Mouse (Mus musculus) cerebral cortex, adult 2 months (tissue): ENCODE results near the gene Gimap3.

Experiments
- WGBS: fragments of 180-500 bp; shearing (Covaris S2); methylation state at CpG from one replicate; pipeline ENCODE4 v1.1.7; 2018; 5-methylcytosine and 5-hydroxymethylcytosine counted together

The Gimap3 gene

GRCm38 (mm10) chr6:48770696-48771095 lies at the start of gene Gimap3:
Gene Gimap3, minus strand, starts transcription at chr6:48770851.
- 87% methylated on average over 3 of the region's 3 CpGs for WGBS

- WGBS = 3% methylated on average over 6 of the region's 6 CpGs
Observed at GRCm38 (mm10) chr6:48817815-48818214, 47.2 kb upstream of the Gimap3 start.

- 74% methylated on average over 3 of the region's 3 CpGs for WGBS
Observed at GRCm38 (mm10) chr6:48809494-48810219, 39.0 kb upstream of the Gimap3 start.

DNA sequence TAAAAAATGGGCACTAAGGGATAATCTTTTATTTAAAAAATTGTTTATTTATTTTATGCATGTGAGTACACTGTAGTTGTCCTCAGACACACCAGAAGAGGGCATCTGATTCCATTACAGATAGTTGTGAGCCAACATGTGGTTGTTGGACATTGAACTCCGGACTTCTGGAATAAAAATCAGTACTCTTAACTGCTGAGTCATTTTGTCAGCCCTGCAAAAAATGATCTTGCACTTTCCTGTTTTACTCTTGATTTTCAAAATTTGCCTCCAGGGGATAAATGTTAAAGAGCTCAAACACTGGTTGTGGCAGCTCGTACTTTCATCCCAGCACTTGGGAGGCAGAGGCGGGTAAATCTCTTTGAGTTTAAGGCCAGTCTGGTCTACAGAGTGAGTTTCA lies 36.1 kb upstream of the Gimap3 start:
- 94% methylated on average over 3 of the region's 3 CpGs for WGBS

GRCm38 (mm10) chr6:48804346-48804745 lies 33.7 kb upstream of the Gimap3 start:
- 88% methylated on average over 5 of the region's 5 CpGs for WGBS

GRCm38 (mm10) chr6:48801897-48802296 lies 31.2 kb upstream of the Gimap3 start:
- WGBS = 94% methylated on average over 1 of the region's 1 CpGs

- WGBS = 84% methylated on average over 2 of the region's 2 CpGs
Observed at GRCm38 (mm10) chr6:48787867-48788266, 17.2 kb upstream of the Gimap3 start.

GRCm38 (mm10) chr6:48785601-48786000 lies 14.9 kb upstream of the Gimap3 start:
- WGBS = 73% methylated on average over 2 of the region's 2 CpGs

DNA sequence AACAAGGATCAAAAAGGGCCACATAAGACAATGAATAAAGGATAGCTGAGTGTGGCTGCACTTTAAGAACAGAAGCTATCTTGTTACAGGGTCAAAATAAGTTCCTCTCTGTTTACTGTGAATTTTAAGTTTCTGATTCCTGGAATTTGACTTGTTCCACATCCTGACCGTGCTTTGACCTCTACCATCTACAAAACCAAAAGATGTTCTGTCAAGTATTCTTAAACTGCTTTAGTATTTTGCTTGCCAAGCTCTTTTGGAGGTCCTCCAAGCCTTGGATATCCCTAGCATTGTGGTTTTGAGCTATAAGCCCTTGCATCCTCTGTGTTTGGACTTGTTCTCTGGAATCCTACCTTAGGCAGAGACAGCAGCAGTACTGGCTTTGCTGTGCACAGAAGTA lies 14.5 kb upstream of the Gimap3 start:
- WGBS = 79% methylated on average over 1 of the region's 1 CpGs

- 96% methylated on average over 1 of the region's 1 CpGs for WGBS
Observed at GRCm38 (mm10) chr6:48784406-48784805, 13.8 kb upstream of the Gimap3 start.

GRCm38 (mm10) chr6:48772030-48772429 lies 1.4 kb upstream of the Gimap3 start:
- WGBS = 6% methylated on average over 8 of the region's 8 CpGs

DNA sequence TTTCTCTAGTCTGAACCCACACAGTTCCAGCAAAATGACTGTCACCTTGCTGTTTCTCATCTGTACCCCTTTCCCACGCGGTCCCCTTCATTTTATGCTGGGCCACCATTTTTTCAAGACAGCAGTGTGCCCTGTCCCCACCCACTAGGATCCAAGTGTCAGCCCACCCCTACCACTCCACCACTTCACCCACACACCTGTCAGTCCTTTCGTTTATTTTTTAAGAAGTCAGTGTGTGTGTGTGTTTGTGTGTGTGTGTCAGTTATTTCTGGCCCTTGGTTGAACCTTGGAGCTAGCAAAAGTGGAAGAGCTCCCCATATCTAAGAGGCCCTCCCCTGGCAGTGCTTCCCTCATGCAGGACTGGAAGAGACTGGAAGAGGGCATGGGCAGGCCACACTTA lies 1.7 kb downstream of the Gimap3 start:
- WGBS = 86% methylated on average over 3 of the region's 3 CpGs

DNA sequence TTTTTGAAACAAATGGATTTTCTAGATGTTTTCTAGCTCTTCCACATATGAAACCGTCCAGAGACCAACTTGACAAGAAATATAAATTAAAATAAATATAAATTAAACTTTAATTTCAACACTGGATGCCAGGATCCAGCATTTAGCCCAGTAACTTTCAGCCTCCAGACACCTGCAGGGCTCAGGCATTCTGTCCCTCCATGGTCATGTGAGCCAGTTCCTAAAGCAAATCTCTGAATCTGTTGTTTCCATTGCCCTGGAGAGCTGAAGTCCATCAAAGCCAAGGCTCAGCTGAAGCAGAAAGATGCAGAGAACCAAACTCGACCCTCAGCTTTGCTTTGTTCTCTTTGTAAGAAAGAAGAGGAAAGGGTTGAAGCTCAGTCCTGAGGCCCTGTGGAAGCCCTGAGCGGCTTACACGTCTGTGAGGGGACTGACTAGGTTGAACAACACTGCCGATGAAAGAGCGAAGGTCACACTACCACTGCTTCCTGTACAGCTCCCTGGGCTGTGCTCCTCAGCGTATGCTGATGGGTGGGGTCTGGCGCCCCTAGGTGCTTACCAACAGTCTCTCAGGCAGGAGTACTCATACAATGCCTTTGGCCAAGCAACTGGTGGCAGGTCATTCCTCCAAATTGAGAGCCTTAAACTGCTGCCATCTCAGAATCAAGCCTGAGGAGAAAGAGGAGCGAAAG lies 2.3 kb downstream of the Gimap3 start:
- 82% methylated on average over 9 of the region's 9 CpGs for WGBS

GRCm38 (mm10) chr6:48764496-48764895 lies 6.2 kb downstream of the Gimap3 start:
- 96% methylated on average over 10 of the region's 10 CpGs for WGBS

DNA sequence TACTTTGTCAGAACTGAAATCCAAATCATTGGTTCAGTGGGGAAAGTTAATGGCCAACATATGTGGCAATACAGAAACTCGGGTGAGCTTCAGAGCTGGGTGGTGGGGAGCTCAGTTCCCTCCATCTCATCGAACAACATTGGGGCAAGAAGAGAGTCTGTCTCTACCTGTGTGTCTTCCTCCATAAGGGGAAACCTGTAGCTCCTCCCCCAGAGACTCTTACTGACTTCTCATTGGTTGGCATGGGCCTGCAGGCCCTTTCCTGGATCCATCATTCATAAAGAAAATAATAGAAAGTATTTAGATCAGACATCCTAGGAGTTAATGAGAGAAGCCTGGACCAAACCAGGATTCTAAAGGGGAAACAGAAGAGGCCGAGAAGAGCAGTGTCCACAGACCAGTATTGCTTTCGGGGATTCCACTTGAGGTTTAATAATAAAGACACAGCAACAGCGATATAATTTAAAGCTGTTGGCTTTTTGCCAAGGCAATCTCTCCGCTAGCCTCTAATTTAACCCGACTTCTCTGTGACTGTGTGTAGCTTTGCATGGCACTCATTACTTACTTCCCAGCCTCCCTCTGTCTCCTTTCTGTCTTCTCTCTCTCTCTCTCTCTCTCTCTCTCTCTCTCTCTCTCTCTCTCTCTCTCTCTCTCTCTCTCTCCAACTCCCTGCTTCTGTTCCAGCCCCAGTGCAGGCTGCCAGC lies 6.9 kb downstream of the Gimap3 start:
- WGBS = 67% methylated on average over 7 of the region's 7 CpGs

- WGBS = 78% methylated on average over 7 of the region's 7 CpGs
Observed at GRCm38 (mm10) chr6:48747091-48747966, 23.3 kb downstream of the Gimap3 start.

DNA sequence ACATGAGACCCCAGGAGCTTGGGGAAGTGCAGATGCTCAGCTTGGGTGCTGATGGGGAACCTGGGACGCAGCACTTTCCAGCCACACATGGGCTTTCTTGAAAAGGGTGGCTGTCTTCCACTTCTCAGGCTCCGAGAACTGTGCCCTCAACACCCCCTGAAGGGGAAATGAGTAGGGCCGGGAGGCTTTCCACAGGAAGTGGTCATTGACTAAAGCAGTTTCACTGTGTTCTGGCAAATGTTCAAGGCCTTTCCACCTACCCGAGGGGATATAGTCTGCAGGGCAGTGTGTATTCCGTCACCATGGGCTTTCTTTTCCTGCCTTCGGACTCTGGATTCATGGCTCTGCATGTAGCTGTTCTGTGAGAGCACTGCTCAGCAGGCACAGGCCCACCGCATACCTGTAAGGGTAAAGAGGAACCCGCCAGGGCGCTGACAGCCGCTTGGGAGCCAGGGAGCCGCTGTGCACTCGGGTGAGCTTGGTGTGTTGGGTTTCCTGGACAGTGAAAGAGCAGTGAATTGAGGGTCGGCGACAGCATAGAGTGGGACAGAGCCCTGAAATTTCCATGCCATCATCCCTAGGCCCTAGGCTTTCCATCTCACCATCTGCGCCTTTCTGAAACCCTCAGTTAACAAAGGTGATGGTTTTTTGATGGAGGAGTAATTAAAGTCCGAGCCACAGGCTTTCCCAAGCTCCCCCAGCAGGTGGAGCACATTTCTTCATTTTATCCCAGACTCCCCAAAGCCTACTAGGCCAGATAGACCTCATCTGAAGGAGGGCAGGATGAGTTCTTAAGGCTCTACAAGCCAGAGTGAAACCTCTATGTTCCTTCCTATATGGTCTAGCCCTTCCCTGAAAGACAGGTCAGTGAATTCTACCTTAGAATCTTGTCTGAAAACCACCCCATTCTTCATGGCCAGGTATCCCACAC lies 24.4 kb downstream of the Gimap3 start, which contains the start of gene Gimap5:
Gene Gimap5 (plus strand): TSS at position 239 of the 931 bp plus-strand sequence.
- WGBS = 50% methylated on average over 16 of the region's 16 CpGs

GRCm38 (mm10) chr6:48745490-48745889 lies 25.2 kb downstream of the Gimap3 start:
- 70% methylated on average over 2 of the region's 2 CpGs for WGBS

DNA sequence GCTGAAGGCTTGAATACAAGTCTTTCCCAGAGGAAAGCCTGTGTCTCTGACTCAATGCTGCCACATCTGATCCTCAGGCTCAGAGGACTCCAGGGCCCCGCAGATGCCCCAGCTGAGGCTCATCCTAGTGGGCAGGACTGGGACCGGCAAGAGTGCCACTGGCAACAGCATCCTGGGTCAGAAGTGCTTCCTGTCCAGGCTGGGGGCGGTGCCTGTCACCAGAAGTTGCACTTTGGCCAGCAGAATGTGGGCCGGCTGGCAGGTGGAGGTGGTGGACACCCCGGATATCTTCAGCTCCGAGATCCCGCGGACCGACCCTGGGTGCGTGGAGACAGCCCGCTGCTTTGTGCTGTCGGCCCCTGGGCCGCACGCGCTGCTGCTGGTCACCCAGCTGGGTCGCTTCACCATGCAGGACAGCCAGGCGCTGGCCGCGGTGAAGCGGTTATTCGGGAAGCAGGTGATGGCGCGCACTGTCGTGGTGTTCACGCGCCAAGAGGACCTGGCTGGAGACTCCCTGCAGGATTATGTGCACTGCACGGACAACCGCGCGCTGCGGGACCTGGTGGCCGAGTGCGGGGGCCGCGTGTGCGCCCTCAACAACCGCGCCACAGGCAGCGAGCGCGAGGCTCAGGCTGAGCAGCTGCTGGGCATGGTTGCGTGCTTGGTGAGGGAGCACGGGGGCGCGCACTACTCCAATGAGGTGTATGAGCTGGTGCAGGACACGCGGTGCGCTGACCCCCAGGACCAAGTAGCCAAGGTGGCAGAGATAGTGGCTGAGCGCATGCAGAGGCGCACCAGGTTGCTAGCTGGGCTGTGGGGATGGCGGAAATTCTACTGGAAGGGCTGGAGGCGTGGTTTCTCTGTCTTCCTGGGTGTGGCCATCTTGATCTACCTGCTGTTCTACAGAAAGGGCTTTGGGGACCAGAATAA lies 28.0 kb downstream of the Gimap3 start:
- WGBS = 20% methylated on average over 52 of the region's 52 CpGs
